Mouse (Mus musculus) limb, embryonic 14.5 days (tissue): ENCODE measurements at regions not wholly inside any gene's neighbourhood (a gene's known extent, or its start where the extent isn't known, plus 50 kb on each side); places are given as distances from the start of the nearest gene placed in this dataset.

Experiments used
- ATAC-seq: fragments of 200-750 bp; cut with Nextera tagmentation; 2 replicates; pipeline ENCODE4 v1.8.0; 2017; ENCODE audit warnings: low read depth, moderate number of reproducible peaks, moderate TSS enrichment; ENCODE audit not compliant: low FRiP score
- DNase-seq: peaks from one replicate; pipeline ENCODE4 v3.0.0-alpha.2; 2015; ENCODE audit warnings: low spot score
- H3K27ac ChIP-seq: fragments of 300-500 bp; sonication (generic); replicated peaks from 2 replicates; pipeline ENCODE4 v1.5.1; 2014; ENCODE audit warnings: low read depth, mild to moderate bottlenecking, low read length, moderate library complexity, mixed read lengths
- H3K27me3 ChIP-seq: fragments of 300-500 bp; sonication (generic); 2 replicates; pipeline ENCODE4 v1.6.1; 2014; ENCODE audit warnings: low read length, mixed read lengths; ENCODE audit not compliant: control insufficient read depth, insufficient read depth
- H3K36me3 ChIP-seq: fragments of 300-500 bp; sonication (generic); 2 replicates; pipeline ENCODE4 v1.6.1; 2014; ENCODE audit warnings: mild to moderate bottlenecking, low read length, moderate library complexity, mixed read lengths; ENCODE audit not compliant: control insufficient read depth, insufficient read depth
- H3K4me1 ChIP-seq: fragments of 300-500 bp; sonication (generic); 2 replicates; pipeline ENCODE4 v1.6.1; 2014; ENCODE audit warnings: antibody characterized with exemption, low read length, mixed read lengths; ENCODE audit not compliant: control insufficient read depth, insufficient read depth
- H3K4me2 ChIP-seq: fragments of 300-500 bp; sonication (generic); replicated peaks from 2 replicates; pipeline ENCODE4 v1.6.1; 2014; ENCODE audit warnings: low read depth, mild to moderate bottlenecking, low read length, moderate library complexity; ENCODE audit not compliant: severe bottlenecking
- H3K4me3 ChIP-seq: fragments of 300-500 bp; sonication (generic); replicated peaks from 2 replicates; pipeline ENCODE4 v1.5.1; 2014; ENCODE audit warnings: low read length
- H3K9ac ChIP-seq: fragments of 300-500 bp; sonication (generic); 2 replicates; pipeline ENCODE4 v1.6.1; 2014; ENCODE audit warnings: mild to moderate bottlenecking, low read depth, low read length, moderate library complexity; ENCODE audit not compliant: severe bottlenecking
- H3K9me3 ChIP-seq: fragments of 300-500 bp; sonication (generic); 2 replicates; pipeline ENCODE4 v1.6.1; 2016; ENCODE audit warnings: low read length; ENCODE audit not compliant: control insufficient read depth
- POLR2A ChIP-seq: fragments of 200-500 bp; IDR thresholded peaks from 2 replicates; pipeline ENCODE4 v1.8.0; 2012; ENCODE audit warnings: inconsistent platforms, mild to moderate bottlenecking, moderate library complexity, borderline replicate concordance; ENCODE audit not compliant: insufficient read depth, insufficient read length; ENCODE audit errors: extremely low read depth
- WGBS: fragments of 180-500 bp; shearing (Covaris S2); extraction: QIAGEN DNeasy Blood & Tissue Kit; methylation state at CpG from one replicate; pipeline ENCODE4 v1.1.7; 2014; 5-methylcytosine and 5-hydroxymethylcytosine counted together

DNA sequence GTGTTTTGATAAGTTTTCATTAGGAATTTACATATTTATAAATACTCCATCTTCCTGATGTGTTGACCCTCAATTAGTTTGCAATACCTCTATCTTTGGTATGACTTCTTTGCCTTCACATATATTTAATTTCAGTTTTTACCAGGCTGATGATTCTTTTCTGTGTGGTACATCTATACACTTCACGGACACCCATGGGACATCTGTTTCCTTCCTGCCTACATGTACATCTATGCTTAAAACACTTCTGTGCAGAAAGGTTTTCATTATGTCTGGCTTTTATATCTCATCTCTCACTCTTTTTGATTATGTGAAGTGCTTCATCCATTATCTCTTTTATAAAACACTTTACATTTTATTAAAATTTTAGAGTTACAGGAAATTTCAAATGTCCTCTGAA is 66.8 kb upstream of the Adra1b start:
- H3K4me1 ChIP-seq, result no peaks in the 10 kb centered on the region
- DNase-seq (no peak), ATAC-seq (no peak)
- H3K27me3 ChIP-seq, result no peaks in the 10 kb centered on the region
- TF ChIP-seq POLR2A, result no peak
- no peaks in the 10 kb centered on the region for H3K9me3 ChIP-seq
- 95% methylated on average over 1 of the region's 1 CpGs for WGBS
- H3K27ac ChIP-seq, result no peak overlapping the region
- H3K4me3 ChIP-seq, result no peak overlapping the region
- no peak overlapping the region for H3K9ac ChIP-seq
- no peaks in the 10 kb centered on the region for H3K36me3 ChIP-seq
- H3K4me2 ChIP-seq, result no peak overlapping the region

DNA sequence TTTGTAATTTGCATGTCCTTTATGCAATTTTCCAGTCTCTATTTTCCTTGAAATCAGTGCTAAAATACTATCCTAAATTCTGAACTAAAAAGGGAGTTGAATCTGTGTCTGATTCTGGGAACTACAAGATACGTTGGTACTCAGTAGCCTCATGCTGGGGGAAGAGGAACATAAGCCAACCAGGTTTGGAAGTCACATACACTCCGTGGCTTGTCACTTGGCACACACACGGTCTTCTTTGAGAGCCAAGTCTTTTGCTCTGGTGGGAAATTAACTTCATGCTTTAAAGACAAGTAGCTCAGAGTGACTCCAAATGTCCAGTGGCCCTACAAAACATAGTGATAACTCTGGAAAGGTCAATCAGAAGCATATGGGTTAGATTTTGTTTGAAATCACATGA is 70.9 kb upstream of the Adra1b start:
- no peak for DNase-seq
- WGBS, result 71% methylated on average over 3 of the region's 3 CpGs
- Histone ChIP-seq H3K4me1 (no peaks in the 10 kb centered on the region), H3K36me3 (no peaks in the 10 kb centered on the region), H3K4me3 (no peak overlapping the region), H3K27me3 (no peaks in the 10 kb centered on the region), H3K27ac (no peak overlapping the region), H3K4me2 (no peak overlapping the region), H3K9ac (no peak overlapping the region), H3K9me3 (no peaks in the 10 kb centered on the region)
- TF ChIP-seq POLR2A, result no peak
- ATAC-seq, result no peak

DNA sequence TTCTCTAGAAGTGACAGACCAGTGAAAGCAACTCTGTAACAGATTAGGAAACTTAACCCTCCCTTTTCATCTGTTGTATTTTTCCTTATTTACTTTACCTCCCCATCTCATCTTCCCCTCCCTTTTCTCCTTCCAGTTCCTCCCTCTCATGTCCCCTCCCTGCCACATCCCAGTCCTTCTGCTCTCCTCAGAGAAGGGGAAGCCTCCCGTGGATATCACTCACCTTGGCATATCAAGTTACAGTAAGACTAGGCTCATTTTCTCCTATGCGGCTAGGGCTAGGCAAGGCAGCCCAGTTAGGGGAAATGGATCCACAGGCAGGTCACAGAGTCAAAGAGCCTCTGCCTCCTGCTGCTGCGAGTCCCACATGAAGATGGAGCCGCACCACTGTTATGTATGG is 75.0 kb upstream of the Adra1b start:
- no peak overlapping the region for H3K9ac ChIP-seq
- no peak for DNase-seq
- H3K27ac ChIP-seq, result no peak overlapping the region
- no peaks in the 10 kb centered on the region for H3K27me3 ChIP-seq
- no peaks in the 10 kb centered on the region for H3K4me1 ChIP-seq
- 41% methylated on average over 4 of the region's 4 CpGs for WGBS
- H3K4me2 ChIP-seq, result no peak overlapping the region
- no peak overlapping the region for H3K4me3 ChIP-seq
- TF ChIP-seq POLR2A, result no peak
- no peaks in the 10 kb centered on the region for H3K9me3 ChIP-seq
- ATAC-seq, result no peak
- H3K36me3 ChIP-seq, result no peaks in the 10 kb centered on the region

DNA sequence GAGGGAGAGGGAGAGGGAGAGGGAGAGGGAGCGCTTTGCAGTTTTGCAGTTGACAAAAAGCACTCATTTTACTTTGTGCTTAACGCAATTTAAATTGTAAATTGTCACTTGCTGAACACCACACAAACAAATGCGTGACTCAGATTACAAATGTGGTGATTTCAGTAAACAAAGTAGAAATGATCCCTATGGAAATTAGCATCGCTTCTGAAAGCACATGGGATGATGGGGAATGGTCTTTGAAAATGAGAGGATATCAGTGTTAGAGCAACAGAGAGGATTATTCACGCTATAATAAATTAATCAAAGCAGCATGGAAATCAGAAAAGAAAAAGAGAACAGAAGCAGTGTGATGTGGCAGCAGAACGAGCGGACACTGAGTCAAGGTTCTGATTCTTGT is 78.4 kb upstream of the Adra1b start:
- no peak overlapping the region for H3K27ac ChIP-seq
- no peak for TF ChIP-seq POLR2A
- WGBS, result 74% methylated on average over 7 of the region's 7 CpGs
- ATAC-seq (no peak), DNase-seq (no peak)
- no peak overlapping the region for H3K9ac ChIP-seq
- no peak overlapping the region for H3K4me2 ChIP-seq
- H3K36me3 ChIP-seq, result no peaks in the 10 kb centered on the region
- H3K4me1 ChIP-seq, result no peaks in the 10 kb centered on the region
- H3K9me3 ChIP-seq, result no peaks in the 10 kb centered on the region
- H3K27me3 ChIP-seq, result no peaks in the 10 kb centered on the region
- no peak overlapping the region for H3K4me3 ChIP-seq

DNA sequence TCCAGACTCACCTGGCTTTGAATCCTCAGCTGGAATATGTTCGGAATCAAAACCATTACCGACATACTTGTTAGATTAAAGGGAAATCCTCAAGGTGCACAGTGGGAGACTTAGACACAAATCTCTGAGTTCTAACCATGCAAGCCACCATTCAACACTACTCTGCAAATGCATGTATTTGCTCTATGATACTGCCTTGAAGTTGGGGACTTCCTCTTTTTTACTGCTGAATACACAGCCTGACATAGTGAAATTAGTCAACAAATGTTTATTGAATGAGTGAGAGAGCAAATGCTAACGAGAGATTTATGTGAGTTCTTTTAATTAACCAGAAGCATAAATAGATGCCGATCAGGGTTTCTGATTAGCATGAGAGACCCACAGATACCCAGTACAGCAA is 79.4 kb upstream of the Adra1b start:
- Histone ChIP-seq H3K27me3 (no peaks in the 10 kb centered on the region), H3K9ac (no peak overlapping the region), H3K27ac (no peak overlapping the region), H3K4me2 (no peak overlapping the region), H3K4me3 (no peak overlapping the region), H3K36me3 (no peaks in the 10 kb centered on the region), H3K9me3 (no peaks in the 10 kb centered on the region), H3K4me1 (no peaks in the 10 kb centered on the region)
- DNase-seq (no peak), ATAC-seq (no peak)
- 65% methylated on average over 4 of the region's 4 CpGs for WGBS
- TF ChIP-seq POLR2A, result no peak

DNA sequence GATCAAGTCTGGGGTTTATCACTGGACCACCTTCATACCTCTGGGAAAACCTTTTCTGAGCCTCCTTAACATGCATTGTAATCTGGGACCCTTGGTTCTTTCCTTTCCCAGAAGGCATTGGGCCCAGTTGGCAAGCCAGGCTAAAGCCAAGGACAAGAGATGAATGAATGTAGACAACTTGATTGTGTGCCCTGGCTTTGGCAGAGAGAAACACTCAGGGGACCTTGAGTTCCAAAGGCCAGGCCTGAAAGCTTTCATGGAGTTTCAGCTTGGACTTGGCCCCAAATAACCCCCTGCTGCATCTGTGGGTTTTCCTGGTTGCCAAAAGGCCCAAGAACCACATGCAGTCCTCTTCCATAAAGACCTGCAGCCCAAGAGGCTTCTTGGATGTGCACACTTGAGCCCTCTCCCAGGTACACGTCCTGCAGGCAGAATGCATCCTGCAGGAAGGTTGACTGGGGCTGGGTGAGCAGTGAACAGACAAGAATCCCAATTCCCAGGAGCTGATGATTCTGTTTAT is 89.0 kb upstream of the Adra1b start:
- DNase-seq (no peak), ATAC-seq (no peak)
- no peak overlapping the region for H3K9ac ChIP-seq
- H3K27ac ChIP-seq, result no peak overlapping the region
- no peaks in the 10 kb centered on the region for H3K9me3 ChIP-seq
- H3K27me3 ChIP-seq, result no peaks in the 10 kb centered on the region
- TF ChIP-seq POLR2A, result no peak
- 90% methylated on average over 1 of the region's 1 CpGs for WGBS
- H3K36me3 ChIP-seq, result no peaks in the 10 kb centered on the region
- peaks cover 4% of the 10 kb centered on the region; the same call in 1 of the 2 replicates for H3K4me1 ChIP-seq
- H3K4me2 ChIP-seq, result no peak overlapping the region
- no peak overlapping the region for H3K4me3 ChIP-seq
